Mouse (Mus musculus) liver, embryonic 18 days (tissue): ENCODE data around the gene Birc2. TPM values are rescaled to one million over a fixed set of nuclear protein-coding genes. Genes with fewer than 3 reads are reported as not detected.

Source experiments
- polyA plus RNA-seq: library from polyadenylated mRNA; depleted of rRNA; stranded (reverse); fragments of >200 nt; gene quantifications from 2 replicates; pipeline ENCODE4 v1.2.3, GENCODE M21; 2012; rRNA removed

Birc2 gene
- 12.7 TPM in 2 replicates for polyA plus RNA-seq

DNA sequence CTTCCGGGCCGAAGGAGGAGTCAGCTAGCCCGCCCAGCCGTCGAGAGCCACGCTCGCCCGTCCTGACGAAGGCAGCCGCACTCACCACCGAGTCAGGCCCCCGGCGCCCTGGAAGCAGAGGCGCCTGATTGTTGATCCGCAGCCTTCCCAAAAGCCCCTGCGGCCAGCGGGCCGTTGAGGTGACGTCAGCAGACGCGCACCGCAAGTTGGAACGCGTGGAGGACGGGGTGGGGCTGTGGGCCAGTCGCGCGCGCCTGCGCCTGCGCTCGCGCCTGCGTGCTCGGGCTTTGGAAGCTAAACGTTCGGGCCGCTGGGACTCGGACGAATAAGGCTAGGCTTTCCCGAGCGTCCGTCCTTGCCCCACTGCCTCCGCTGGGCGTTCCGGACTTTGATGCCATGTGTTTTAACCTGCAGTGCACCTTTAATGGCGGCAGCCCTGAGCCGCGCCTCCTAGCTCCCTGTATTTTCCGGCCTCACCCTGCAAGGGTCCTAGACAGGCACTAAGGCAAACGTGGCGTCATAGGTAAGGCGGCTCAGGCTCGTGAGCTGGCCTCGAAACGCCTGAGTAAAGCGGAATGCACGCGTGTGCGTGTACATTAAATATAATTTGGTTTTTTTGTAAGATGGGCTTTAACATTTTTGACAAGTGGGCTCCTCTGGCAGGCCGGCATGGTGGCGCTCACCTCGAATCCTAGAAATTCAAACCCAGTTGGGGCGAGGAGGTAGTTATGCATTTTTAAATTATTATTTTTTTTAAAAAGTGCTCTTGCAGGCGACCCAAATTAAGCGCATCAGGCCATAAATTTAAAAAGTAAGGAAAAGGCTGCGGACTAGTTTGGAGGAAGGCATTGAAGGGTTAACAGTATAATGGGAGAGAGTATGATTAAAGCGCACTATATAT is at the start of gene Birc2:
Birc2 (minus strand) TSS at position 160 of the 901 bp plus-strand sequence.

DNA sequence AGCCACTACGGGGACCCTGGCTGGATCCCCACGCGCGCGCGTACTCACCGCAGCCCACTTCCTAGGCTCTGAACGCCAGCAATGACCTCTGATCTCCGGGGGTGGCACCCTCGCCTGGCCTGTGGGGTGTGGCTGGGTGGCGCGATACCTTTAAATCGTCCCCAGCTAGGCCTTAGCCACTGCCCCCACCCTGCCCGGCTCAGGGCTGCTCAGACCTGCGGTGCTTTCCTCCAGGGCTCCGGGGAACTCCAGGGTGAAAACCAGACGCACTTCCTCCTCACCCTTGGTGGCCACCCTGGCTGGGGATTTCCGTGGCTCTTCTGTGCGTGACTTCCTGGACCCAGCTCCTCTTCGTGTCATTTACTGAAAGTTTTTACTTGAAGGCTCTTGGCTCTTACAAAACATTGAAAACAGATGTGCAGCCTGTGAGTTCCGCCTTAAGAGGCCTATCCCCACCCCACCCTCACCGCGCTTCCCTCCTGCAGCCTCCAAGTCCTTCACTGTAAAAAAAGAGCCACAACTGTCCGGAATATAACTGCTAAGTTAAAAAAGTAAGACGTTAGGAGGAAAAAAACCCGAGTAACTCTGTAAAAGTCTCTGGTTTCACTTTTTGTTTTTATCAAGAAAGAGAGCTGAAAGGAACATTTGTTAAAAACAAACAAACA is 36.0 kb upstream of the Birc2 start, which contains the start of gene Birc3:
Birc3 (minus strand) TSS at position 412 of the 665 bp plus-strand sequence.

Other genes starting within 250 kb of the Birc2 start
- gene Mmp20, start 208.8 kb downstream of the Birc2 start, polyA plus RNA-seq = 0.01 TPM in 1 of 2 replicates, not detected in the other
- not detected in 2 replicates for gene Mmp7, start 145.0 kb downstream of the Birc2 start, polyA plus RNA-seq
- gene Tmem123, start 73.0 kb downstream of the Birc2 start, polyA plus RNA-seq = 20.2 and 21.8 TPM in 2 replicates
- 14.8 and 15.2 TPM in 2 replicates for gene Birc3, start 36.1 kb upstream of the Birc2 start, polyA plus RNA-seq
- gene Yap1, start 167.5 kb upstream of the Birc2 start, polyA plus RNA-seq = 6.7 and 6.9 TPM in 2 replicates
- gene Cfap300, start 205.8 kb upstream of the Birc2 start, polyA plus RNA-seq = 0.50 and 0.60 TPM in 2 replicates